Mouse (Mus musculus): Measurements from ENCODE around the gene Pcgf6. TPM values are rescaled to one million over a fixed set of nuclear protein-coding genes. Genes with fewer than 3 reads are reported as not detected.

Pcgf6 gene
- 9.4 and 14.4 TPM in 2 replicates for polyA plus RNA-seq (2015; fragmentation: Nextera tagmentation; extraction: Ambion mirVana)

DNA sequence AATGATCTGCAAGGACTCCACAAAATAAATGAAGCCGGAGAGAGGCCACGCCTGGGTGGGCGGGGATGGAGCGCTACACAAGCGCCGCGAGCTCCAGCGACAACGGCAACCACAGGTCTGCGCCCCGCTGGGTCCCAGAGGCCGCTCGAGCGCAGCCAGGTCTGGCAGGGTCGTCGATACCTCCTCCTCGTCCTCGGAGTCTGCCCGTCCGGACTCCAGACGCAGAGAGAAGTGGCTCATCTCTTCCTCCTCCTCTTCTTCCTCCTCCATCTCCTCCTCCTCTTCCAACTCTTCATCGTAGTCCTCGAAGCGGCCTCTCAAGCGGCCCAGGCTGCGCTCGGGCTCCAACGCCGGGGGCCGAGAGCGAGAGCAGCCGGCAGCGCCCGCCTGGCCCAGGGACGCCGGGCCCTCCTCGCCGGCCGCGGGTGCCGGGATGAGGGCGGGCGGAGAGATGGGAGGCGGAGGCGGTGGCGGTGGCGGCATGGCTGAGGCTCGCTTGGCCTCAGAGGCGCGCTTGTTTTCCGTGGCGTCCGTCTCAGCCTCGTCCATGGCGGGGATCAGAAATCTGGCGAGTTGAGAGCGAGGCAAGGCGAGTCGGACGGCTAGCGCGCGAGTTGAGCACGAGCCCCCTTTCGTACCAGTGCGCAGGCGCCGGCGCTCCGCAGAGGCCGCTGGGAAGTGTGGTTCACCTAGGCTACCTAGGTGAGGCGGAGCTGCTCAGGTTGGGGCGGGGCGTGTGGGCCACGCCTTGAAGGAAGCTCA is at the start of gene Pcgf6:
Gene Pcgf6, minus strand, starts transcription at position 636 of the 762 bp plus-strand sequence.
- WGBS, result under 1% methylated on average over 75 of the region's 75 CpGs

DNA sequence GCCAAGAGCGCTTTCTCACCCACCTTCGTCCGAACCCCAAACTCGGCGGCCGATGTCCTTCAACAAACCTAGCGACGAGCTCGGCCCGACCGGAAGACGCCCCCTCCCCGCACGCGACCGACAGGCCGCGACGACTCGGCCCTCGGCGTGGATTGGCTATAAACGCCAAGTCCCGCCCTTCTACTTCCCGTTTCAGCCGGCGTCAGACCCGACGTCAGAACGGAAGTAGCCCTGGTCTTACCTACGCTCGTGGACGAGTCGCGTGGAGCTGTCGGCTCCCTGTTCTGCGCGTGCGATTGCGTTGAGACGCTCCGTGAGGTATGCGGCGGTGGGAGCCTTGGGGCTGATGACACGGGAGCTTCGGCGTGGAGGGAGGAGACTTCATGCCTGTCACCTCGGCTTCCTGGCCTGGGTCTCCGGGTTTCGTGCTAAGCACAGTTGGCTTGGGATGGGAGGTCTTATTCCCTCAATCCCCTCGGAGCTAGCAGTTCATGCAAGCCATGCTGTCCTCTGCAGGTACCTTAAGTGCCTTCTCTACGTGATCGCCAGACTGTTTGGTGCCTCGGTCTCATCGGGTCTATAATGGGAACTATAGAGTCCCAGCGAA is 39.9 kb upstream of the Pcgf6 start, which contains the start of the genes Usmg5 and Pdcd11:
Gene Usmg5, minus strand, starts transcription at position 98 of the 607 bp plus-strand sequence.
Gene Pdcd11, plus strand, starts transcription at position 219 of the 607 bp plus-strand sequence.
- H3K9me3 ChIP-seq (ENCODE audit: control insufficient read depth), result no peaks in the 10 kb centered on the region
- no peaks in the 10 kb centered on the region for H3K27me3 ChIP-seq (replicated peaks; ENCODE audit: control insufficient read depth, insufficient read depth, low read length)
- no peak for TF ChIP-seq CTCF (IDR thresholded peaks at IDR 0.05; ENCODE audit: low read depth)
- peak within 1 kb of the TSS; percentile 86 for H3K4me2 ChIP-seq (replicated peaks; ENCODE audit: low read depth)
- peaks cover 25% of the 10 kb centered on the region for H3K36me3 ChIP-seq (ENCODE audit: control insufficient read depth, insufficient read depth)
- H3K27ac ChIP-seq (ENCODE audit: low read depth, low read length), result peak within 1 kb of the TSS; percentile 93
- peak within 1 kb of the TSS; percentile 96 for H3K9ac ChIP-seq (ENCODE audit: low read depth, low read length)
- WGBS, result under 1% methylated on average over 55 of the region's 56 CpGs
- no peaks in the 10 kb centered on the region for H3K4me1 ChIP-seq (replicated peaks; ENCODE audit: control insufficient read depth, insufficient read depth, low read length)
- H3K4me3 ChIP-seq (ENCODE audit: low read depth, low read length), result peak within 1 kb of the TSS; percentile 94
- peak; percentile 96 for ATAC-seq

More for the DNA sequence above, at the start of gene Pcgf6:
- 0 out of 2 replicates have a peak, but pooled peaks cover 3% of the 10 kb centered on the region for H3K4me1 ChIP-seq (replicated peaks; ENCODE audit: control insufficient read depth, insufficient read depth, low read length)
- peak within 1 kb of the TSS; percentile 70 for H3K9ac ChIP-seq (ENCODE audit: low read depth, low read length)
- TF ChIP-seq CTCF (IDR thresholded peaks at IDR 0.05; ENCODE audit: low read depth), result no peak
- peak within 1 kb of the TSS; percentile 94 for H3K4me2 ChIP-seq (replicated peaks; ENCODE audit: low read depth)
- peak within 1 kb of the TSS; percentile 91 for H3K4me3 ChIP-seq (ENCODE audit: low read depth, low read length)
- peak within 1 kb of the TSS; percentile 82 for H3K27ac ChIP-seq (ENCODE audit: low read depth, low read length)
- no peaks in the 10 kb centered on the region for H3K9me3 ChIP-seq (ENCODE audit: control insufficient read depth)
- H3K27me3 ChIP-seq (replicated peaks; ENCODE audit: control insufficient read depth, insufficient read depth, low read length), result no peaks in the 10 kb centered on the region
- peaks cover 7% of the 10 kb centered on the region for H3K36me3 ChIP-seq (ENCODE audit: control insufficient read depth, insufficient read depth)
- ATAC-seq, result peak; percentile 77

DNA sequence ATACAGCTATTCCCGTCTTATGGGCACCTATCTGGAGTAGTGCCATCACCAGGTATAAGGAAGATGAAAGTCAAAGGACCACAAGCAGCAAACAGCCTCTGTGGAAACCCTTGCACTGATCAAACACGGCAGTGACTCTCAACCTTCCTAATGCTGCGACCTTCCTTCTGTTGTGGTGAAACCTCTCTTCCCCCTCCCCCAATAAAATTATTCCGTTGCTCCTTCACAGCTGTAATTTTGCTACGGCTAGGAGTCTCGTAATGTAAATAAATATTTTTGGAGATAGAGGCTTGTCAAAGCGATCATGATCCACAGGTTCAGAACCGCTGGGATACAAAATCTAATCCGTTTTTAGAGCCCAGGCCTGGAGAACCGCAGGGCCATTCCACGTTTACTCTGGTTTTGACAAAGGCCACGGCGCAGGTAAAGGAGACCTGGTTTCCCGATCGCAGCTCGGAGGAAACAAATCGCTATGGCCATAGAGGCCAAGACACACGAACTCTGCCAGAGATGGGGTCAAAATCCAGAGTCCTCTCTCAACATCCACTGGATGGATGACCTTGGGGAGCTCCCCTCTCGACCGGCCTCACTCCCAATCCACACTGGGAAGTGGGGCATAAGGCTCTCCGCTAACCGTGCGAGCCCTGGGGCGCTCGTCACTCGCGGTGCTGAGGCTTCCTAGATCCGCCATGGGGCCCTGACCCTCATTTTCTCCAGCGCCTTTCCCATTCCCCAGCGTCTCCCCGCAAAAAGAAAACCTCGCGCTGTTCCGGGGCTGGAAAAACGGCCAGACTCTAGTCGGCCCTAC is 39.2 kb upstream of the Pcgf6 start:
- no peak for TF ChIP-seq CTCF (IDR thresholded peaks at IDR 0.05; ENCODE audit: low read depth)
- peak overlapping the region; percentile 96 for H3K9ac ChIP-seq (ENCODE audit: low read depth, low read length)
- H3K27ac ChIP-seq (ENCODE audit: low read depth, low read length), result peak overlapping the region; percentile 93
- H3K27me3 ChIP-seq (replicated peaks; ENCODE audit: control insufficient read depth, insufficient read depth, low read length), result no peaks in the 10 kb centered on the region
- H3K4me2 ChIP-seq (replicated peaks; ENCODE audit: low read depth), result peak overlapping the region; percentile 86
- WGBS, result under 1% methylated on average over 36 of the region's 36 CpGs
- peaks cover 24% of the 10 kb centered on the region for H3K36me3 ChIP-seq (ENCODE audit: control insufficient read depth, insufficient read depth)
- no peaks in the 10 kb centered on the region for H3K9me3 ChIP-seq (ENCODE audit: control insufficient read depth)
- no peaks in the 10 kb centered on the region for H3K4me1 ChIP-seq (replicated peaks; ENCODE audit: control insufficient read depth, insufficient read depth, low read length)
- peak; percentile 60 for ATAC-seq
- peak overlapping the region; percentile 94 for H3K4me3 ChIP-seq (ENCODE audit: low read depth, low read length)

GRCm38 (mm10) chr19:47088226-47088625 is 37.5 kb upstream of the Pcgf6 start:
- no peak for TF ChIP-seq CTCF (IDR thresholded peaks at IDR 0.05; ENCODE audit: low read depth)
- Histone ChIP-seq H3K9ac (ENCODE audit: low read depth, low read length) (no peak overlapping the region), H3K4me3 (ENCODE audit: low read depth, low read length) (no peak overlapping the region), H3K36me3 (ENCODE audit: control insufficient read depth, insufficient read depth) (peaks cover 30% of the 10 kb centered on the region), H3K27ac (ENCODE audit: low read depth, low read length) (no peak overlapping the region), H3K4me2 (replicated peaks; ENCODE audit: low read depth) (peak overlapping the region; percentile 86), H3K4me1 (replicated peaks; ENCODE audit: control insufficient read depth, insufficient read depth, low read length) (no peaks in the 10 kb centered on the region), H3K9me3 (ENCODE audit: control insufficient read depth) (no peaks in the 10 kb centered on the region), H3K27me3 (replicated peaks; ENCODE audit: control insufficient read depth, insufficient read depth, low read length) (no peaks in the 10 kb centered on the region)
- no peak for ATAC-seq
- WGBS, result 57% methylated on average over 3 of the region's 3 CpGs

DNA sequence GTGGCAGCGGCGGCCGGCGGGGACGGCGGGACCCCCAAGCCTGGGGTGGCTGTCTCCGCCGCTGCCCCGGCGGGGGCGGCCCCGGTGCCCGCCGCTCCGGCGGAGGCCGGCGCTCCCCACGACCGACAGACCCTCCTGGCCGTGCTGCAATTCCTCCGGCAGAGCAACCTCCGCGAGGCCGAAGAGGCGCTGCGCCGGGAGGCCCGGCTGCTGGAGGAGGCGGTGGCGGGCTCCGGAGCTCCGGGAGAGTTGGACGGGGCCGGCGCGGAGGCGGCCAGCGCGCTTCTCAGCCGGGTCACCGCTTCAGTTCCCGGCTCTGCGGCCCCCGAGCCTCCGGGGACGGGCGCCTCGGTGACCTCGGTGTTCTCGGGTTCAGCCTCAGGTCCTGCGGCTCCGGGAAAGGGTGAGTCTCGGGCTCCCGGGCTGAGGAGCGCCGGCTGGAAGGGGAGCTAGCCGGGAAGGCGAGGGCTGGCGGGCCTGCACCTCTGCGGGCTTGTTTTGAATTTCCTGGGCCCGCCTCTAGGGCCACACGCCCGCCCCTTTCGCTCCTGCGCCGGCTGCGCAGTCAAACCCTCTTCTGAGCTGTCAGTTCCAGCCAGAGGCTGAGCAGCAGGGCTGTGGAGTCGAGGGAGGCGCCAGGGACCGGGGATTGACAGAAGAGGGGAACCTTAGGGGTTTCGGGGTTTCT is 17.4 kb upstream of the Pcgf6 start:
- TF ChIP-seq CTCF (IDR thresholded peaks at IDR 0.05; ENCODE audit: low read depth), result peak; percentile 43
- peak overlapping the region; percentile 92 for H3K9ac ChIP-seq (ENCODE audit: low read depth, low read length)
- peak; percentile 86 for ATAC-seq
- peaks cover 25% of the 10 kb centered on the region for H3K36me3 ChIP-seq (ENCODE audit: control insufficient read depth, insufficient read depth)
- no peaks in the 10 kb centered on the region for H3K27me3 ChIP-seq (replicated peaks; ENCODE audit: control insufficient read depth, insufficient read depth, low read length)
- H3K4me2 ChIP-seq (replicated peaks; ENCODE audit: low read depth), result peak overlapping the region; percentile 75
- H3K4me3 ChIP-seq (ENCODE audit: low read depth, low read length), result peak overlapping the region; percentile 99
- peak overlapping the region; percentile 89 for H3K27ac ChIP-seq (ENCODE audit: low read depth, low read length)
- WGBS, result under 1% methylated on average over 70 of the region's 72 CpGs
- H3K4me1 ChIP-seq (replicated peaks; ENCODE audit: control insufficient read depth, insufficient read depth, low read length), result no peaks in the 10 kb centered on the region
- no peaks in the 10 kb centered on the region for H3K9me3 ChIP-seq (ENCODE audit: control insufficient read depth)

Data from intestine, postnatal 0 days (tissue).